Mouse (Mus musculus): ENCODE results near the gene Clba1. TPM values are rescaled to one million over a fixed set of nuclear protein-coding genes. Genes with fewer than 3 reads are reported as not detected.

The Clba1 gene
- 6.0 TPM for polyA plus RNA-seq (2014; fragmentation: Illumina TruSeq; extraction: RNeasy Lipid Tissue Mini Kit (QIAGEN cat#74804); ENCODE audit: low read depth, low replicate concordance)

GRCm38 (mm10) chr12:112808587-112809364 is at the start of gene Clba1:
TSS of gene Clba1 (plus strand) at chr12:112808937.

DNA sequence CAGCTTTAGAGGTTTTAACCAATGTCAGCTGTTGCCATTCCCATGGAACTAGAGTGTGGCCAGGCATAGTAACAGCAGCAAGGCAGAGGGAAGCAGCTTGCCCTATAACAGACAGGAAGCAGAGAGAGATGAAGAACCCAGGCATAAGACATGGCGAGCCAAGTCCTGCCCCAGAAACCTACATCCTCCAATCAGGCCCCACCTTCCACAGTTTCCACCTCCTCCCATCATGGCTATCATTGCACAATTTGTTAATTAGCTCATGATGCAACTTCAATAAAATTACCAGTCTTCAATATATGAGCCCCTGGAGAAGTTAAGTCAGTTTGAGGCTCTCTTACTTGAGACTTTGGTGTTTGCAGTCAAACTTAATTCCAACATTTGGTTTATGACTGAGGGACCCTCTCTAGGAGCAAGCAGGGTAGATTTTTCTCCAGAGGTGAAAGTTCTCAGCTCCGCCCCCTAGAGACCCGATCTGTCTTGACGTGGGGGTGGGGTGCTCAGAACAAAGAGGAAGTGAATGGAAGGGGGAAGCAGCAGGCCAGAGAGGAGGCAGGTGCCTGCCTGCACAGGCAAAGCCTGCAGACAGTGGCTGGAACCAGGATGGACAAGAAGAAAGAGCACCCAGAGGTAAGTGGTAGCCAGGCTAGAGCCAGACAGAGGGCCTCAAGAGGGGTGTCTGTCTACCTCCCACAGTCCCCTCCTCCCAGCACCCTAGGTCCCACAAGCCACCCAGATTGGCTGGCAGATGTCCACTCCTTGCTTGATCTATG is 48.4 kb upstream of the Clba1 start, which contains the start of gene Pld4:
Pld4 (plus strand) TSS at position 502 of the 773 bp plus-strand sequence.

GRCm38 (mm10) chr12:112801864-112802846 is 6.6 kb upstream of the Clba1 start, which contains the start of gene Ahnak2:
TSS of gene Ahnak2 (minus strand) at chr12:112802657.

GRCm38 (mm10) chr12:112829244-112829864 is 20.6 kb downstream of the Clba1 start, which contains the start of gene Cdca4:
TSS of gene Cdca4 (minus strand) at chr12:112829423.

Other genes with a start within 250 kb of the Clba1 start
- 0.10 TPM for gene Inf2, start 220.2 kb upstream of the Clba1 start, polyA plus RNA-seq (2014; fragmentation: Illumina TruSeq; extraction: RNeasy Lipid Tissue Mini Kit (QIAGEN cat#74804); ENCODE audit: low read depth, low replicate concordance)
- 0.70 TPM for gene Adssl1, start 188.9 kb upstream of the Clba1 start, polyA plus RNA-seq (2014; fragmentation: Illumina TruSeq; extraction: RNeasy Lipid Tissue Mini Kit (QIAGEN cat#74804); ENCODE audit: low read depth, low replicate concordance)
- 2.6 TPM for gene Siva1, start 164.3 kb upstream of the Clba1 start, polyA plus RNA-seq (2014; fragmentation: Illumina TruSeq; extraction: RNeasy Lipid Tissue Mini Kit (QIAGEN cat#74804); ENCODE audit: low read depth, low replicate concordance)
- 1.3 TPM for gene Akt1, start 134.1 kb upstream of the Clba1 start, polyA plus RNA-seq (2014; fragmentation: Illumina TruSeq; extraction: RNeasy Lipid Tissue Mini Kit (QIAGEN cat#74804); ENCODE audit: low read depth, low replicate concordance)
- gene Zbtb42, start 130.1 kb upstream of the Clba1 start, polyA plus RNA-seq (2014; fragmentation: Illumina TruSeq; extraction: RNeasy Lipid Tissue Mini Kit (QIAGEN cat#74804); ENCODE audit: low read depth, low replicate concordance), result 2.4 TPM
- 12.5 TPM for gene Cep170b, start 88.5 kb upstream of the Clba1 start, polyA plus RNA-seq (2014; fragmentation: Illumina TruSeq; extraction: RNeasy Lipid Tissue Mini Kit (QIAGEN cat#74804); ENCODE audit: low read depth, low replicate concordance)
- gene Pld4, start 48.3 kb upstream of the Clba1 start, polyA plus RNA-seq (2014; fragmentation: Illumina TruSeq; extraction: RNeasy Lipid Tissue Mini Kit (QIAGEN cat#74804); ENCODE audit: low read depth, low replicate concordance), result 0.87 TPM
- gene Ahnak2, start 6.3 kb upstream of the Clba1 start, polyA plus RNA-seq (2014; fragmentation: Illumina TruSeq; extraction: RNeasy Lipid Tissue Mini Kit (QIAGEN cat#74804); ENCODE audit: low read depth, low replicate concordance), result 0.41 TPM
- 10.3 TPM for gene Cdca4, start 20.5 kb downstream of the Clba1 start, polyA plus RNA-seq (2014; fragmentation: Illumina TruSeq; extraction: RNeasy Lipid Tissue Mini Kit (QIAGEN cat#74804); ENCODE audit: low read depth, low replicate concordance)
- gene Gpr132, start 59.3 kb downstream of the Clba1 start, polyA plus RNA-seq (2014; fragmentation: Illumina TruSeq; extraction: RNeasy Lipid Tissue Mini Kit (QIAGEN cat#74804); ENCODE audit: low read depth, low replicate concordance), result not detected
- gene Jag2, start 120.8 kb downstream of the Clba1 start, polyA plus RNA-seq (2014; fragmentation: Illumina TruSeq; extraction: RNeasy Lipid Tissue Mini Kit (QIAGEN cat#74804); ENCODE audit: low read depth, low replicate concordance), result 0.10 TPM
- gene Nudt14, start 133.2 kb downstream of the Clba1 start, polyA plus RNA-seq (2014; fragmentation: Illumina TruSeq; extraction: RNeasy Lipid Tissue Mini Kit (QIAGEN cat#74804); ENCODE audit: low read depth, low replicate concordance), result not detected
- gene Btbd6, start 167.5 kb downstream of the Clba1 start, polyA plus RNA-seq (2014; fragmentation: Illumina TruSeq; extraction: RNeasy Lipid Tissue Mini Kit (QIAGEN cat#74804); ENCODE audit: low read depth, low replicate concordance), result 0.48 TPM
- gene Brf1, start 191.8 kb downstream of the Clba1 start, polyA plus RNA-seq (2014; fragmentation: Illumina TruSeq; extraction: RNeasy Lipid Tissue Mini Kit (QIAGEN cat#74804); ENCODE audit: low read depth, low replicate concordance), result 31.4 TPM
- gene Pacs2, start 205.6 kb downstream of the Clba1 start, polyA plus RNA-seq (2014; fragmentation: Illumina TruSeq; extraction: RNeasy Lipid Tissue Mini Kit (QIAGEN cat#74804); ENCODE audit: low read depth, low replicate concordance), result 12.8 TPM

Measured in testis, adult 10 weeks (tissue).